Mouse (Mus musculus): Measurements from ENCODE around the gene Dhrs3. TPM values are rescaled to one million over a fixed set of nuclear protein-coding genes. Genes with fewer than 3 reads are reported as not detected.
A peak's percentile ranks its signal among the peaks of the same experiment; 100 is the strongest.

Dhrs3 gene
- total and polyA plus RNA-seq, 2 experiments from 2014 or later = 29.8 to 31.0 TPM

DNA sequence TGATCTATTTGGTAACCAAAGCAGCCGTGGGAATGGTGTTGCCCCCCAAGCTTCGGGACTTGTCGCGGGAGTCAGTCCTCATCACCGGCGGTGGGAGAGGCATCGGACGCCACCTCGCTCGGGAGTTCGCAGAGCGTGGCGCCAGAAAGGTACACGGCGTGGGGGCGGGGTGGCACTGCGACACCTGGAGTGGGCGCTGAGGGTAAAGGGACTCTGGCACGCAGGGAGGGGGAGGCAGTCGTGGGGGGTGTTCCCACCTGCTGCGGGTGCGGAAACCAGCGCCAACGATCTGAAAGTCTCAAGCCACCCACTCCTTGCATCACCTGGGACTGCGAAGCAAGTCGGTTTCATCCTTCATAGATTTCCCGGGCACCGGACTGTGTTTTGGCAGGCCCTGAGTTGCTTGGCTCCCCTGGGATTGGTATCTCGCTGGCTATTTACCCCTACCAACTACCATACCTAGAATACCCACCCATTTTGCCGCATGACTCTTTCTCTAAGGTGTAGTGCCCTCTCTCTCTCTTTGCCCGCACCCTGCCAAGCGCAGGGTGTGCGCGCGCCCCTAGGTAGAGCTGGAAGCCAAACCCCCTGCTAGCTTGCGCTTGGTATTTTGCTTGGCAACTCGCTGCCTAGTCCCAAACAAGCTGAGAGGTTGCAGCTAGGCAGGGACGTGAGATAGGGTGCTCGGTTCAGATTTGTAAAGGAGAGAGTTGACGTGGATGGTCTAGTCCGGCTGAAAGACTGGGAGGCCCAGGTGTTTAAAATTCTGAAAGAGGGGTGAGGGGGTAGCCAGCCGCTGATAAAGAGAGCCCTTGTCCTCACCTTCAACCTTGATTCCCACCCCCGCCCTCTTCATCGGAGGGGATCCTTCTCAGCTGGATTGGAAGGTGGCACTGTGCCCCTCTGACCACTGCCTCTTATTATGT, 1.2 kb downstream of the Dhrs3 start:
- H3K4me1 ChIP-seq (ENCODE audit: insufficient read depth, low read length) = no peaks in the 10 kb centered on the region
- no peaks in the 10 kb centered on the region for H3K9me3 ChIP-seq (ENCODE audit: low read length)
- ATAC-seq (ENCODE audit: low FRiP score) (no peak), DNase-seq (ENCODE audit: low spot score) (no peak)
- TF ChIP-seq CTCF (IDR thresholded peaks at IDR 0.05) = no peak
- H3K36me3 ChIP-seq (ENCODE audit: insufficient read depth, low read length) = no peaks in the 10 kb centered on the region
- 2% methylated on average over 44 of the region's 44 CpGs for WGBS
- H3K9ac ChIP-seq (replicated peaks; ENCODE audit: low read length, poor library complexity, severe bottlenecking) = peak overlapping the region; percentile 56; the same call in 1 of the 2 replicates
- H3K4me2 ChIP-seq (ENCODE audit: low read depth, low read length, poor library complexity, severe bottlenecking) = peak overlapping the region; percentile 93
- peaks cover 21% of the 10 kb centered on the region for H3K27me3 ChIP-seq (ENCODE audit: insufficient read depth, low read length)
- H3K27ac ChIP-seq (ENCODE audit: low read depth, low read length) = peak overlapping the region; percentile 33; the same call in 1 of the 2 replicates
- peak overlapping the region; percentile 48 for H3K4me3 ChIP-seq (ENCODE audit: low read depth, low read length)

DNA sequence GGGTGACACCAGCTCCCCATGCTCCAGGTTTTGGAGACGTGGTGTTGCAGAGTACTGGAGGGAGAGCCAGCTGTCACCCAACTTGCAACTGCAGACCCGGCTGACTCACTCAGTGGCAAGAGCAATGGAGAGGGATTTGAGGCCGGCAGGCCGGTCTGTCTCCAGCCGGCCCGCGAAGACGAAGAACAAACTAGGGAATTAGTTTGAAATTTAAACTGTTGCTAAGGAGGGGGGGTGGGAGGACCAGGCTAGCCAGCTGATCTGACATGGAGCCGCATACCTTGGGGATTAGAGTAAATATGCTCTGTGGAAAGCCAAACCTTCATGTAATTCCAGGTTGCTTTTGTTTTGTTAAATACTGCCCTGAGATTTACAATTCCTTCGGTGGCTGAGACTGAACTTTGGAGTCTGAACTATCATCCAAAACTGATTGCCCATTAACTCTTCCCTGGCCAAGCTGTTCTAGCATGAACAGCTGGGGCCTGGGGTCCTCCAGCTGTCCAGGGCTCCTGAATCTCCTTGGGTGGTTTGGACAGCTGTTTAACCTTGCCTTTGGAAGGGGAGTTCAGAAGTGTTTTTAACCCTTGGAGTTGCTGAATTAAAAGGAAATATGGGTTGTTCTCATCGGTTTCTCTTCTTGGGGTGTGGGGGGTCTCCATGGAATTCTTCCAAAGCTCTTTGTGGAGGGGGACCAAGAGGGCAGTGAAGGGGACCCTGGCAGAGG, 2.0 kb downstream of the Dhrs3 start:
- Histone ChIP-seq H3K9ac (replicated peaks; ENCODE audit: low read length, poor library complexity, severe bottlenecking) (peak overlapping the region; percentile 19; the same call in 1 of the 2 replicates), H3K4me2 (ENCODE audit: low read depth, low read length, poor library complexity, severe bottlenecking) (peak overlapping the region; percentile 93), H3K36me3 (ENCODE audit: insufficient read depth, low read length) (no peaks in the 10 kb centered on the region), H3K4me1 (ENCODE audit: insufficient read depth, low read length) (no peaks in the 10 kb centered on the region), H3K4me3 (ENCODE audit: low read depth, low read length) (peak overlapping the region; percentile 48), H3K27ac (ENCODE audit: low read depth, low read length) (peak overlapping the region; percentile 26; the same call in 1 of the 2 replicates), H3K9me3 (ENCODE audit: low read length) (no peaks in the 10 kb centered on the region), H3K27me3 (ENCODE audit: insufficient read depth, low read length) (peaks cover 21% of the 10 kb centered on the region)
- ATAC-seq (ENCODE audit: low FRiP score) (no peak), DNase-seq (ENCODE audit: low spot score) (no peak)
- no peak for TF ChIP-seq CTCF (IDR thresholded peaks at IDR 0.05)
- 8% methylated on average over 11 of the region's 11 CpGs for WGBS

DNA sequence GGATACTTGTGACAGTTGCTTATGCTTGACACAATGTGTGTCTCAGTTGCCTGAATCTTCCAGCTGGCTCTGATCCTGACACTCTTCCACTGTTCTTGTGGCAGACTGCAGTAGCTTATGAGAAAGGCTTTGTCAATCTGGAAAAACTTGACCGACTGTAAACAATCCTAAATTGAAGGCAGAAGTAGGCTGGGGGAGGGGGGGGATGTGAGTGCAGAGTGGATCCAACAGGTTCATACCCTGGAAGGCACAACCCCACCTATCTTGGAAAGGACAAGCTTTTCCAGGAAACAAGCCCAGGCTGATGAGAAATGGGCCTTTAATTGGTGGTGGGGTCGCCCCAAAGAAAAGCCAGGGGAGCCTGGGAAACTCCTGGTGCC, 2.6 kb downstream of the Dhrs3 start:
- no peaks in the 10 kb centered on the region for H3K36me3 ChIP-seq (ENCODE audit: insufficient read depth, low read length)
- H3K9me3 ChIP-seq (ENCODE audit: low read length) = no peaks in the 10 kb centered on the region
- TF ChIP-seq CTCF (IDR thresholded peaks at IDR 0.05) = no peak
- H3K27me3 ChIP-seq (ENCODE audit: insufficient read depth, low read length) = peaks cover 21% of the 10 kb centered on the region
- peak overlapping the region; percentile 48; the same call in 1 of the 2 replicates for H3K4me3 ChIP-seq (ENCODE audit: low read depth, low read length)
- ATAC-seq (ENCODE audit: low FRiP score) = no peak
- no peaks in the 10 kb centered on the region for H3K4me1 ChIP-seq (ENCODE audit: insufficient read depth, low read length)
- H3K9ac ChIP-seq (replicated peaks; ENCODE audit: low read length, poor library complexity, severe bottlenecking) = no peak overlapping the region
- H3K27ac ChIP-seq (ENCODE audit: low read depth, low read length) = no peak overlapping the region
- DNase-seq (ENCODE audit: low spot score) = peak; percentile 48
- 63% methylated on average over 2 of the region's 2 CpGs for WGBS
- peak overlapping the region; percentile 93 for H3K4me2 ChIP-seq (ENCODE audit: low read depth, low read length, poor library complexity, severe bottlenecking)

DNA sequence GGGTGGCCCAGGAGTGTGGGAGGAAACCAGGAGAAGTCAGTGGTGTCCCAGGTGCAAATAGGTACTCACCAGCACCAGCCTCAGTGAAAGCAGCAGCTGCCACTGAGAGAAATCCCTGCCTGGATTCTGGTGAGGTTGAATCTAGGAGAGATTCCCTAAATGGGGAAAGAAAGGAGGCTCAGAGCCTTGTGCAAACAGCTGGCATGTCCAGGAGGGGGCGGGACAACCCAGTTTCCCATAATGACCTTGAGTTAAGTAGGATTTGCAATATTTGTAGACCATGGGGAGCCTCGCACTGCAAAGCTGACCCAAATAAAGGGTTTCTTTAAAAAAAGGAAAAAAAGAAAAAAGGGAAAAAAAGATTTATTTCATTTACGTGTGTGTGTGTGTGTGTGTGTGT, 3.7 kb downstream of the Dhrs3 start:
- H3K4me2 ChIP-seq (ENCODE audit: low read depth, low read length, poor library complexity, severe bottlenecking) = peak overlapping the region; percentile 20; the same call in 1 of the 2 replicates
- ATAC-seq (ENCODE audit: low FRiP score) (no peak), DNase-seq (ENCODE audit: low spot score) (peak; percentile 51)
- H3K9ac ChIP-seq (replicated peaks; ENCODE audit: low read length, poor library complexity, severe bottlenecking) = no peak overlapping the region
- no peaks in the 10 kb centered on the region for H3K9me3 ChIP-seq (ENCODE audit: low read length)
- H3K4me1 ChIP-seq (ENCODE audit: insufficient read depth, low read length) = no peaks in the 10 kb centered on the region
- H3K27ac ChIP-seq (ENCODE audit: low read depth, low read length) = no peak overlapping the region; the same call in 1 of the 2 replicates
- H3K36me3 ChIP-seq (ENCODE audit: insufficient read depth, low read length) = no peaks in the 10 kb centered on the region
- H3K27me3 ChIP-seq (ENCODE audit: insufficient read depth, low read length) = peaks cover 19% of the 10 kb centered on the region
- WGBS = 61% methylated on average over 3 of the region's 3 CpGs
- TF ChIP-seq CTCF (IDR thresholded peaks at IDR 0.05) = peak; percentile 48
- no peak overlapping the region for H3K4me3 ChIP-seq (ENCODE audit: low read depth, low read length)

DNA sequence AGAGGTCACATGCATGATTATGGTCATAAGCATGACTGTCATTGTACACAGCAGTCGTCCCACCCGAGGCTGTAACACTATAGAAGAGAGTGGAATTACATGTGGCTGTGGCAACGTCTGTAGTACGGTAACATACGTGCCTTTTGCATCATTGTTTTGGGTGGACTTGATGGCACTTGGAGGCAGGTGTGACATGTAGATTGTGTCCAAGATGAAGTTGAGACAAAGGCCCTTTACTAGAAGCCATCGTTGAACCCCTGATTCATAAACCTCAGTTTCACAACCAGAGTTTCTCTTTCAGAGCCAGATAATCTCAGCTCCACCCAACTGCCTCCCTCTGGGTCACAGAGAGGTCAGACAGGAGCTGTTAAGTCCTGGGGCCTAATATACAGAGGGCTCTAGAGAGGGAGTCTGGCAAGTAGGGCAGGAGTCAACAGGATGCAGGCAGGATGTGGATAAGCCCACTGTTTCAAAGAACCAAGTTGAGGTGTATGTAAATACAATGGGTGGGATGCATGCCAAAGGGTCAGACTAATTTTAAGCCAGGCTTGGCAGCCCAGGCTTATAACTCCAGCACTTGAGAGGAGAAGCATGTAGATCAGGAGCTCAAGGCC, 5.5 kb downstream of the Dhrs3 start:
- no peak for TF ChIP-seq CTCF (IDR thresholded peaks at IDR 0.05)
- ATAC-seq (ENCODE audit: low FRiP score) (no peak), DNase-seq (ENCODE audit: low spot score) (no peak)
- H3K27me3 ChIP-seq (ENCODE audit: insufficient read depth, low read length) = peaks cover 12% of the 10 kb centered on the region
- WGBS = 80% methylated on average over 6 of the region's 6 CpGs
- H3K27ac ChIP-seq (ENCODE audit: low read depth, low read length) = no peak overlapping the region
- no peak overlapping the region for H3K4me2 ChIP-seq (ENCODE audit: low read depth, low read length, poor library complexity, severe bottlenecking)
- H3K4me1 ChIP-seq (ENCODE audit: insufficient read depth, low read length) = no peaks in the 10 kb centered on the region
- H3K4me3 ChIP-seq (ENCODE audit: low read depth, low read length) = no peak overlapping the region
- H3K9ac ChIP-seq (replicated peaks; ENCODE audit: low read length, poor library complexity, severe bottlenecking) = no peak overlapping the region
- no peaks in the 10 kb centered on the region for H3K9me3 ChIP-seq (ENCODE audit: low read length)
- no peaks in the 10 kb centered on the region for H3K36me3 ChIP-seq (ENCODE audit: insufficient read depth, low read length)
